Mouse (Mus musculus) spleen, postnatal 4 days (tissue): ENCODE measurements around the gene Ccdc148.

Source experiments
- DNase-seq, 2 experiments: peaks; one replicate each; pipeline ENCODE4 v3.0.0; 2022; ENCODE audit warnings: low spot score in 2 of 2

The Ccdc148 gene

DNA sequence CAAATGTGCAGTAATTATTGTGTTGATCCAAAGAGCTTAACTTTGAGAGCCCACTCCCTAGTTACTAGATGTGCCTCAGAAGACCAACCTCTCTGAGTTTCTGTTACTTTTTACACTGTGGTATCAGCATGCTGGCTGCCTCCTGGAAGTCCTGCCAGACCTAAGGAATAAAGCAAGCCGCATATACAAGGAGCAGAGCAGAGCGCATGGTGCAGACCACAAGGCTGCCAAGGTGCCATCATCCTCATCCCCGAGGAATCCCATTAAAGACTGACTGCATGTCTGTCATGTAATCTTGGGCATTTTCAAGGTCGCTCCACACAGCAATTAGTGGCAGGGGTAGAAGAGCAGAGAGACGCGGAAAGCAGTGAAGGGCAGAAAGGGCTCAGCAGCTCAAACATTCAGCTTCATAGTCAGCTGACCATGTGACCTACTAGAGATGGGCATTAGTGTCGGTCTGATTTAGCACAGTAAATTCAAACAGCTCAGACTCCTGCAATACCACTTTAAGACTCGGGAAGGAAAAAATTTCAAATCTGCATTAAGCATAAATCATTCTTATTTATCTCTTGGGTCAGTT is 110.1 kb downstream of the Ccdc148 start:
- no peak for DNase-seq

DNA sequence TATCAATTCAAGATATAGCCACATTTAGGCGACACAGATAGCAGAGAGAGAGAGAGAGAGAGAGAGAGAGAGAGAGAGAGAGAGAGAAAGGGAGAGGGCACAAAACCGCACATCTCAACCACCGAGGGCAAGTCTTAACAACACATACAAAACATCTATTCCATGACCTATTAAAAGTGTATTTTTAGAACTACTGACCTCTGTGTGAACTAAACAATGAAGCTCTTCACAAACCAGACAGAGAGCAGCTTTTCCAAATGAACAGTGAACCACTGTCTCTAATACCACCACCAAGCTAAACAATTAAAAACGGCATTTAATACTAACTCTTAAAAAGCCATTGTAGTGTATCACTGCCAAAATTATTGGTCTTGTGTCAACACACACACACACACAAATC is 110.8 kb downstream of the Ccdc148 start:
- DNase-seq: no peak

DNA sequence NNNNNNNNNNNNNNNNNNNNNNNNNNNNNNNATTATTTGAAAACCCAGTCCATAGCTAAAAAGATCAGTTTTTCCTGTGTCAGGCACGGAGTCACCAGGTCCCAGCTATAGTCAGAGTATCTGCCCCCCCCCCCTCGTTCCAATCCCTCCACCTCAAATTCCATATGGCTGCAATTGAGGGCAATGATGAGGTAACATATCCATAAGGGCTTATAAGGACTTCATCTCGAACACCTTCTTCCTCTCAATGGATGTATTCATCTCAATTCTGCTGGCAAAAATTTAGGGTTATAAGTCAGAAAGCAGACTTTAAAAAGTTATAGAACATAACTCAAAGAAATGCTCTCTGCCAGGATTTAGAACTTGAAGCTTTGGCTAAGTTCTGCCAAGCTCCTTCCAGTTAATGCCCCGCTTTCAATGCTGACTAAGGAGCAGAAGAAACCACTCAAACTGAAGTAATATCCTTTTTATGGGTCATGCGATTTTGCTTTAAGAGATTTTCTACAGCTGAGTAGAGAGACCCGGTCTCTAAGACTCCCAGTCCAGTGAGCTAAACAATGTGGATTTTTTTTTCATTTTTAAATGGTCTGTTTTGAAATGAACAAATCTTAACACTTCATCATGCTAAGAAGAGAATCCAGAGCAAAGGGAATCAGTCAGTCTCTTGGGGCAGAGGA is 111.6 kb downstream of the Ccdc148 start:
- no peak for DNase-seq

DNA sequence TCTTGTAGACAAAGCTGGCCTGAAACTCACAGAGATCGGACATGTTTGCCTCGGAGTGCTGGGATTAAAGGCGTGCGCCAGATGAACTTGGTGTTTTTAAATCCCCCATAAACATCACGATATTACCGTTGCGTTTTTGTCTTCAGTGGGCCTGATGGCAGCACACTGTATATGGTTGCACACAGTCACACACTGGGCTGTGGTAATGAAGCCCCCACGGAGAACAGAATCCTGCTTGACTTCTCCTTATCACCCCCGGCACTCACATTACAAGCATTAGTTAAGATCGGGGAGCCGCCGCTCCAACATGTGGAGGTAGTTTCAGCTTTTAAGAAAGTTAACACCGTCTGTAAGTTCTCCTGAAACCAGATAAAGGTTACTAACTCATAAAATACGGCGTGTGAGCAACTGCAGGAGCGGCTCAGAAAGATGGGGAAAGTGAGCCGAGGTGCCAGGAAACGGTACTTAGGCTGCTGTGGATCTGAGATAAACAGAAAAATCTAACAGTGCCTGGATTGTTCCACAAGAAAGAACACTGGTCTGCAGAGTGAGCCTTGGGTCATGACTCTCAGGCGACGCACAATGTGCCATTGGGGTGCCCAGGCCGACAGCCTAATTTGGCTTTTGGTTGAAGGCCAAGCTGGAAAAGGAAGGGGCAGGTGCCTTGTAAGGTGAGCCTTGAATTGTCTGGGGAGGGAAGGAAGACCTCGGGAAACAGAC is 117.0 kb downstream of the Ccdc148 start:
- no peak for DNase-seq

DNA sequence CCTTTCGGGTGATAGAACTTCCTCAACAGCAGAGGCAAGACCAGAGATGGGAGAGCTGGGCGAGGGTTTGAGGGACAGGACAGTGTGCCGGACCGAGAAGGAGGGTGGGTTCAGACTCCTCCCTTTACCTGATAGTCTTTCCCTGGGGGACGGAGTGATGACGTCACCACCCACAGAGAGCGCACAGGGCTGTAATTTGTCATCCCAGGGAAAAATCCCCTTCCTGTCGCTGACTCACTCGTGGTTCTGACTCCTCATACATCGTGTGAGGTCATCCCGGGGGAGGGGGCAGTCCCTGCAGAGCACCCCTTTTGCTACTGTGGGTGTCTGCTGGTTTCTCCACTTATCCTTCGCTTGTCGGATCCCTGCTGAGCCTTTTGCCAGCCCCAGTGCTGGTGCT is 117.9 kb downstream of the Ccdc148 start:
- no peak for DNase-seq

DNA sequence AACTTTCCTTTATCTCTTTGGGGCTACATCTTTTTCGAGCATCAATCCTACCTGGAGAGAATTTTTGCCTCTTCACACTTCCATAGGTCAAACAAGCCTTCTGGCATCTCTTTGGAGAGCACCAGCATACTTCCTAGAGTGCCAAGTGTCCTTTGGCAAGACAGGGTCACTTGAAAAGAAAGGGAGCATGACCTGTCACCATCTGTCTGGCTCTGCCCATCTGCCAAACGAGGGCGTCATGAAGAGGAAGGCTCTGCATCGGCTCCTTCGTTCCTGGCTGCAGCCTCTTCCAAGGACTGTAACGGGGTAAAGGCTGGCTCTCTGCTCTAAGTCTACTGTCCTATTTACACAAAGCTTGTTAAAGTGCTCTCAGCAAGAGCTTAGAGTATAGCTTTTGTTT is 124.0 kb downstream of the Ccdc148 start:
- DNase-seq: no peak

DNA sequence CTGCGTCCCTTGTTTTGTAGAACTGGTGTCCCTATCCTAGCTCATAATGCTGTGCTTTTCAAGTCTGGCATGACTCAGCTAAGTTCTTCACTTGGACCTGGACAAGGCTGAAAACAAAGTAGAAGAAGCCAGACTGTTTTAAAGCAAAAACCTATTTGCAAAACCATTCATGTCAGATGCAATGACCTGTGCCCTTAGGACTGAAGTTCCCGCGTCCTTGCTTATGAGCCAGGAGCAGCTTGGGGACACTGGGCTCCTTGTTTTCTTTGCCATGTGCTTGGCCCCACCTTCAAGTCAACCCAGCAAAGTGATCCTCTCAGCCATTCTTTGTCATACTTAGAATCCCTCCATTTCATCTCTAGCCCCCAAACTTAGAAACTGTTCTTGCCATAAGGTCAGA is 125.3 kb downstream of the Ccdc148 start:
- no peak for DNase-seq

DNA sequence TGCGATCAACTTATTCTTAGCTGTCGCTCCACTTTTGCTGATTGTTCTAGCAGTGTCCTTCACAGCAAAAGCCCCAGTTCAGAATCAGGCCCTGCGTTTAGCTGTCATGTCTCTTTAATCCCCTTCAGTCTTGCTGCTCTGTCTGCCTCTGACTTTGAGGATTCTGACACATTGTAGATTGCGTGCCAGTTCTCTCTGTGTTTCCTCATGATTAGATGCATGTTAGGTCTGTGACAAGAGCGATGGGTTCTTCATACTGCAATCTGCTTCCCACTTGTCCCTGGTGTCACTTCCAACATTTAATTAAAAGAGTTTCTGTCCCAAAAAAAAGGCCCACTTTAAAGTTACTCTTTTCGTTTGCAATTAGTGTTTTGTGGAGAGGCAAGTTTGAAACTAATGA is 126.2 kb downstream of the Ccdc148 start:
- DNase-seq: no peak

DNA sequence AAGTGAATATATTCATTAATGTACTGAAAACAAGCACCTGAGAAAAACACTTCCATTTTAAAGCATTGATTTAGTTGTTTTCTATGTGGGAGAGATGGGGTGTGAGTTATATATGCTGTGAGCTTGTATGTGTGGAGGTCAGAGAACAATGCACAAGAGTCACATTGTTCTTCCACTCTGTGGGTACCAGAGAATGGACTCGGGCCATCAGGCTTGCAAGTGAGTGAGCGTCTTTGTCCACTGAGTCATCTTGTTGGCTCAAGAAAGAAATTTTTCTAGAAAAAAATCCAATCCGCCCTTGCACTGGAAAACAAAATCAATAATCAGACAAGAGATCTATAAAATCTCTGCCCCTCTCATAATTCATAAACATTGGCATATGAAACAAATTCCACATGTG is 135.9 kb downstream of the Ccdc148 start:
- no peak for DNase-seq

DNA sequence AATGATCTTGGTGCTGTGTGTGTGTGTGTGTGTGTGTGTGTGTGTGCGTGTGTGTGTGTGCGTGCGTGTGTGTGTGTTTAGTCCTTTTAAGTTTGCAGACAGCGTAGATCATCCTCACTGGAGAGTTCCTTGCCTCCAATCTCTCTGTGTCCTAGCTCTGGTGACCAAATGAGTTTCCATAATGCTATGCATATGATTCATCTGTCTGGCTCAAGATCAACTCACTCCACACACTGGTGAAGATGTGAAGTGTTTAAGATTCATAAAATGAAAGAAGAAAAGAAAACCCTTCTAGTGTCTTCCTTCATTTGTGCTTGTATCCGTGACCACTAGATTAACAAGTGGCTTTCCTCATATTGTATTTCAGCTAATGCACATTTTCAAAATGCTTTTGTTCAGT is 153.1 kb downstream of the Ccdc148 start:
- DNase-seq: no peak

DNA sequence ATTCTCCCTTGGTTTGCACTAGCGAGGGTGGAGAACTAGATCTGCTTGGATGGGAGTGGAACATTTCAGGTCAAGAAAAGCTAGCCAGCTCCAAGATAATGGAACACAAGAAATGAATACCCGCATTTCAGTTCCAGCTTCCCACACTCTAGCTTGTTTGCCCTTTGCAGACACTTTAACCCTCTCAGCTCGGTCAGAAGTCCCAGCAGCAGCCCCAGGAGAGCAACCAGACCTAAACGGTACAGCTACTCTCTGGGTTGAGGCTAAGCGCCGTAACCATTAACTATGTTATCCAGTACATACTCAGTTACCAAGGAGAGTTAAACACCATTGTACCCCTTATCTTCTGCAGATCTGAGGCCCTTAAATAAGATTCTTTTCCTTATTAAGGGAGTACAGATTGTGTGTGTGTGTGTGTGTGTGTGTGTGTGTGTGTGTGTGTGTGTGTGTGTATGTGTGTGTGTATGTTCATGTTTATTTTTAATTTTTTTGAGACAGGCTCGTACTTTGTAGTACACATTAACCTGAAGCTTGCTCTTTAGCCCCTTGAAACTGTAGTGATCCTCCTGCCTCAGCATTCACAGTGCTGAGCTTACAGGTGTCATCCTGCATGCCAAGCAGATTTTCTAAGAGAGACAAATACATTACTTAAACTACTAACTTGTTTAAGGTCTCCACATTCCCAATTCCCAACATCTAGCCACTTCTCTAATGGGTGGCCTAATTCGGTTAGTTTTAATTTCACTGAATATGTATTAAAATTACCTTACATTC is 153.7 kb downstream of the Ccdc148 start:
- no peak for DNase-seq

DNA sequence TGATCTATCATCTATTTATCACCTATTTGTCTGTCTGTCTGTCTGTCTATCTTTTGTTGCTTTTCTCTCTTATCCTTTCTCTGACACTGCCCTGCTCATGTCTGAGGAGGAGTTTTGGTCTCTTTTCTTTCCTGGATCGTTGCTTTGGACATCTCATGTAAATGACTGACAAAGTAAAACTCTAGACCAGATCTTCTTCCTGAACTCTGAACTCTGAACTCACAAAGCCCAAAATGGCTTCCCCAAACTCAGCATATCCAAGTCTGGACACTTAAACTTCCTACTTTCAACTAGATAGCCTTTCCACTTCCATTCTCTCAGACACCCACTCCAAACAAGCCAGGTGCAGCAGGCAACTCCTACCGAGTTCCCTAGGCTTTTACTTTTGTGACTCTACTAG is 163.3 kb downstream of the Ccdc148 start:
- DNase-seq: no peak

DNA sequence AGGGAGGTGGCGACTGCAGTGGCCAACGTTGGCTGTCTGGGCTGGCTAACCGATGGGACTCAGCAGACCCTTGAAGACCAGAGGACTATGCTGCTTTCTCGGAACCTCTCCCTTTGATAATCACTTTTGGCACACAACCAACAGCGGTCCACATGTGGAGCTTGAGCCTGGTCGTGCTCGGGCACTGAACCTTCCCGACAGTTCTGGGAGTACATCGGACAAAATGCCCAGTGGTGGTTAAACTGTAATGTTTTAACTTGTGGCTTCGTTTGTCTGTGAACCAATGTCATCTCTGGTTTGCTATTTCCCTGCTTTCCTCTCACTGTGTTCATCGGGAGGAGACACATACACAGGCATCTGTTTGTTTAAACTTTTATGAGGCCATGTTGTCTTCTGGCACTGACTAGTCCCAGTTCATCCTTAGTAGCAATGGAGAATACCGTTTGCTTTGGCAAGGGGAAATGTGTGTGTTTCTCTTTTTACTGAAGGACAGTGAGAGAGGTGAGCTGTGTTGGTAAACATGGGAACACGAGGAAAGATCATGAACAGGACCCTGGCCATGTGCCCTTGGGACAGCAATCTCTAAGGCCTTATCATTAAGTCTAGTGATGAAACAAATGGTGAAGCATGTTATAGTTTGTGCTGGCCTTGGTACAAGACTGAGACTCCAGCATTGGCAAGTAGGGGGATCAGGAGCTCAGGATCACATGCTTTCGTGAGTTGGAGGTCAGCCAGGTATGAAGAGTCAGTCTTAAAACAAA is 167.9 kb downstream of the Ccdc148 start:
- no peak for DNase-seq

DNA sequence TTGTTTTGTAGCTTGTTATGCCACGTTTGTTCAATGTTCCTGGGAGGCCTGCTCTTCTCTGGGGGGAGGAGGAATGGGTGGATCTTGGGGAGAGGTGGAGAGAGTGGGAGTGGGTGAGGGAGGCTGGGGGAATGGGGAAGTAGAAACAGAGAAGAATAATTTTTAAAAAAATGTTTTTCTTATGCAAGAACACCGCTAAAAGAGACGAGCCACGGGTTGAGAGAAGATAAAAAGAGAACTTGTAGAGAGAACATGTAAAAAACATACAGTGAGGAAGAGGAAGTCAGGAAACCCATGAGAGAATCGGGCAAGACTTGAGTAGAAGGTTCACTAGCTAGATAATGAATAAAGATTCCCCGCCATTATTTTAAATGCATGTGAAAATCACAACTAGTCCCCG is 182.4 kb downstream of the Ccdc148 start:
- no peak for DNase-seq

DNA sequence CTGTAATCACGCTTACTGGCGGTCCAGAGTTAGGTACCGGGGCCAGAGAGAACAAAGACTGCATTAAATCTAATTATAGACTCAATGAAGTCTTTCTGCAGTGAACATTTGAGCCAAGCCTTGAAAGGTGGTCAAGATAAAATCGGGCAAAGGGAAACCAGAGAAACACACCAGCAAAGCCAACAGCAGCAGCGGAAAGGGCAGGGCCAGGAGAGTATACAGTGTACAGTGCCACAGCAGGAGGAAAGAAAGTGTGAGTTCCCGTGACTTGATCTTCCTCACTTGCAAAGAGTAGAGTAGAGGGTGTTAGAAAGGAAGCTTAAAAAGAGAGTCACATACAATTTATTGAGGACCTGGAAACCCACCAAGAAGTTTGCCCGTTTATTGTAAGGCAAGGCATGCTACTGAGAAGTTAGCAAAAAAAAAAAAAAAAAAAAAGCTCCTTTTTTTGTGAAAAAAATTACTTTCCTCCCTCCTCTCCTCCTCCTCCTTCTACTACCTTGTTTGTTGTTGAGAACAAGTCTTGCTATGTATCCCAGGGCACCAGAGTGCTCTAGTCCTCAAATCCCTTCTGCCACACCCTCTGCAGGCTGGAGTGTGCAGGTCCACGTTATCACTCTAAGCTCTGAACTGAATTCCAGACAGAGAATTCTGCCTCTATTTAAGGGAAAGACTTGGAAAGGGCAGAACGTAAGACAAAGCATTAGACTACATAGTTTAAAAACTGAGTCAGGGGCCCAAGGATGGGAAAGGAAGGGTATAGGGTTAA is 188.8 kb downstream of the Ccdc148 start:
- DNase-seq: no peak

DNA sequence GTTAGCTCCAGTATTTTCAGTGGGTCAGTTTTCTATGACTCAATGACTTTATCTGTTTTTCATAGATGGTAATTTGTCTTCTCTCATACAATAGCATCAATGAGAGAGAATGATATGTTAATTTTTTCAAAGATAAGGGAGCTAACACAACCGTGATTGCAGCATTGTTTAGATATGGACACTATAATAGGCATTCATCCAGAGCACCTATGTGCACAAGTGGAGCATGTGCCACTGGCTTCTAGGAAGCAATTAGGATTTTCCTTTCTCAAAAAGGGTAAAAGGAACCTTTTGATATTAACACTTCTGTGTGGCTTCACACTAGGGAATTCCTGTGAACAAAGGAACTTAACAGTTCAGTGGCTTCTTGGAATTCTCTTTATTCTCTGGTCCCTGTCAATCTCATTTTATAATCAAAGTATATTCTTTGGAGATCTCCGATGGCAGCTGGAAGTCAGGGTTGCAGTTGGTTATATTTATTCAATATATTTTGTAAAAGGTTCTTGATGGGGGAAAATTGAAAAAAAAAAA is 203.6 kb downstream of the Ccdc148 start:
- DNase-seq: no peak

DNA sequence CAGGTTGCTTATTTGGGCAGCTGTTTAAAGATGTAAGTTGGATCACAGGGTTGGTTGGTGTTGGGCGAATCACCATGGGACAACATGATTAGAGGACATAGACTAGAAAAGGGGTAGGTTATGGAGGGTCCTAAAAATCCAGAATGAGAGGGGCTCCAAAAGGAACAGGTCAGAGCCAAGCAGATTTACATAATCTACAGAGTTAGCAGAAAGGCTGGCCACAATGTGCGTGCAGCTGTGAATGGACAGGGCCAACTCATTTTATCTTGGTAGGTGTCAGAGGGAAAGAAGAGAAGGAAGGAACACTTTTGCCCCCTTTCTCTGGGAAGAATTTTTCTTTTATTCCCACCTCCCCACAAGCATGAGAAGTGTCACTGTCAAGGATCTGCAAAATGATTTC is 204.1 kb downstream of the Ccdc148 start:
- DNase-seq: no peak

DNA sequence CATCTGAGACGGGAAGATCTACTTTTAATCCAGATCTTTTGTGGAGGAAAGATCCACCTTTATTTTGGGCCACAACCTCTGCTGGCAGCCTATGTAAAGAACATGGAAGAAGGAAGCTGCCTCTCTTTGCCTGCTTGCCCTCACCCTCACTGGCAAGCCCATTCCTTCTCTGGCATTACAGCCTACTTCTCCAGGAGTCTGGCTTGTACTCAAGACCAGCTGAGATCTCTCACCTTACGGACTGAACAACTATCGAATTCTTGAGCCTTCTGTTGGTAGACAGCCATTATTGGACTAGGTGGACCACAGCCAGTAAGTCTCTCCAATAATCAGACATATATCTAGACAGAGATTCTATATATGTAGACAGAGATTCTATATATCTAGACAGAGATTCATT is 208.4 kb downstream of the Ccdc148 start:
- DNase-seq: no peak

DNA sequence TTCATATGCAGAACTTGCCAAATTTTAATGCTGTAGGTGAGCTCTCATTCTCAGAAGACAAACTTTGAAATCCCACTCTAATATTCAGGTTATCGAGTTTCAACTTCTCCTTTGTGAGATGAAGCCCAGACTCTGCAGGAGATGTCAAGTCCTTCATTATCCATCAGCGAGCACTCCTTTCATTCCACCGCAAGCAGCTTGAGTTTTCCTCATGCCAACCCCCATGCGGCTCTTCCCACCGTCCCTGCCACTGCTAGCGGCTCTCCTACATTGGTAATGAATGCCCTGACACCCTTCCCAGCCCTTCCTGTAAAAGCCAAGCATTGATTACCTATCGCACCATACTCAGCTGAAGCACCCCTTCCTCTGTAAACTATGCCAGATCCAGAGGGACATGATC is 211.7 kb downstream of the Ccdc148 start:
- no peak for DNase-seq

DNA sequence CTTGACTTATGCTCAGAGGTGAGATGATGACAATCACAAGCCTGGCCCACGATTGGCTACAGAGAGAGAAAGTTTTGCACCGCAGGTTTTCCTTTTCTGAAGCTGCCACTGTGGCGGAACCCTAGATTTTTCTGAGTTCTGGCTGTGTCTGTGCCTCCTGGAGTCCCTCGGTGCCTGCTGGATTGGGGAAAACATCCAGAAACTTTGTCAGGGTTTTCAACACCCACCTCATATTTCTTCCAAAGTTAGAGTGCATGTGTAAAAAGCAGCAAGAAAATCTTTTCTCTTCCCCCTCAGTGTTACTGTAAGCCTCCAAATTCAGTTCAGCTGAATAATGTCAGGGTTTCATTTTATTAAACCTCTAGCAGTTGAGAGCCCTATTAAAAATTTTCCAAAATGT is 219.1 kb downstream of the Ccdc148 start:
- no peak for DNase-seq

DNA sequence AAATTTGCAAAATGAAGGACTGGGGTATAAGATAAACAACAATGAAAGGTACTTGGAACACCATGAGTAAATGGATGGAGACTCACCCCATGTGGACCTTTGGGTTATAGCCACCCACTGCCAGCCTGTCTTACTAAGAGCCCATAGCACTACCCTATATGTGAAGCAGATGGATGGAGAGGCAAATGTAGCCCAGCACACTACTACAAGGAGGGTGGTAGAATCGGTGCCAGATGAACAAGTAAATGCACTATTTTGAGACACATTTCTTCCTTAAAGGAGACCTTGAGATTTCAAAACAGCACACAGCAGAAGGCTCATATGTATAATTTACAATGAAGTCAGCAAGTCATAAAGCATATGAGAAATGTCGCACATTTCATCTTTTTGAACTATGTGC is 234.9 kb downstream of the Ccdc148 start:
- DNase-seq: no peak
